Mouse (Mus musculus) testis, adult 2 months (tissue): Measurements from ENCODE around the gene Synm.

Source experiments
- CTCF ChIP-seq: fragments of 200-500 bp; IDR thresholded peaks from 2 replicates; pipeline ENCODE4 v1.5.1; 2012; ENCODE audit warnings: low read depth, mild to moderate bottlenecking, inconsistent platforms, low read length, moderate library complexity; ENCODE audit not compliant: control insufficient read depth, insufficient read depth, insufficient replicate concordance
- POLR2A ChIP-seq: fragments of 200-500 bp; IDR thresholded peaks from 2 replicates; pipeline ENCODE4 v1.6.1; 2012; ENCODE audit warnings: low read depth, mild to moderate bottlenecking, inconsistent platforms, low read length, moderate library complexity; ENCODE audit not compliant: control insufficient read depth

DNA sequence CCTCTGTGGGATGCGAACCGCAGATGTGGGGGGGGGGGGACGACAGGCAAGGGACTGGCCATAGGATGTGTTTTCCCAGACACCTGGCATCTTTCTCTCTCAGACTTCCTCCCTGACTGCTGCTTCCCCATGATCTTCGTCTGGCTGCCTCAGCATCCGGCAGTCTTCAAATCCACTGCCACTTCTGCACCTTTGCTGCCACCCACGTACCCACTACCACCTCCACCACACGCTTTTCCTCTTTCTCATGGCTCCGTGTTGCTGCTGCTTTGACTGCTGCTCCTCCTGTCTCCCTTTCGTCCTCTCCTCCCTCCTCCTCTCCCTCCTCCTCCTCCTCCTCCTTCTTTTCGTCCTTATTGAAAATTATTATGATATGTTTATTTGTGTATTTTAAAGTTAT, 42.6 kb downstream of the Synm start:
- TF ChIP-seq CTCF (no peak), POLR2A (no peak)
